Mouse (Mus musculus): ENCODE data around the gene Cdrt4.

- TF ChIP-seq CTCF (IDR thresholded peaks at IDR 0.05; ENCODE audit: control insufficient read depth, insufficient read depth, low read length) (no peak), POLR2A (IDR thresholded peaks at IDR 0.05; ENCODE audit: borderline replicate concordance, control insufficient read depth, low read depth, low read length) (no peak)
These were observed 84.6 kb downstream of the Cdrt4 start for GRCm38 (mm10) chr11:63035420-63036211.
